Mouse (Mus musculus) gonadal fat pad, adult 2 months (tissue): ENCODE results near the gene Scgb1b10. TPM values are rescaled to one million over a fixed set of nuclear protein-coding genes. Genes with fewer than 3 reads are reported as not detected.
"Not testable (repeated sequence)": the region's sequence is repeated elsewhere in the genome, so short reads cannot be mapped to it uniquely, and the experiment has no call there.

Source experiments
- DNase-seq: peaks from one replicate; pipeline ENCODE4 v3.0.0-alpha.2; 2012; ENCODE audit warnings: low read depth
- polyA plus RNA-seq: library from polyadenylated mRNA; depleted of rRNA; stranded (reverse); fragments of >200 nt; gene quantifications from 2 replicates; pipeline ENCODE4 v1.2.3, GENCODE M21; 2012; rRNA removed

Scgb1b10 gene
- not detected in 2 replicates for polyA plus RNA-seq

DNA sequence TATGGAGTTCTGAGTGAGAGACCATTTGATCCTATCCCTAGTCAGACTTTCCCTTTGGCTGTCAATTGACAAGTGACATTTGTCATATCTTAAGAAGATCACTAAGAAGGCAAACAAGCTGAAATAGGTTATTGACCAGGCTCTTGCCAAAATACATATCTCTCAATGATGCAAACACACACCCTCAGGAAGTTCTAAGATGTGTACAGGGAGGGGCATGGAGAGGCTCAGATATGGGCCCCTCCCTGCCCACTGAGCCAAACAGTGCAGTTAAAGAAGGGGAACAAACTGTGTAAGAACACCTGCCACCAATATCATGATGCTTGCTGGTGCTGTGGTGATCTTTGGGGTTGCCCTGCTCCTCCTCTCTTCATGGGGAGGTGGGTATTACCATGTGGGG is at the start of gene Scgb1b10:
TSS of gene Scgb1b10 (plus strand) at position 301 of the 400 bp plus-strand sequence.
- DNase-seq: not testable (repeated sequence)

Other genes starting within 250 kb of the Scgb1b10 start
- not detected in 2 replicates for gene Scgb2b11, start 110.3 kb downstream of the Scgb1b10 start, polyA plus RNA-seq
- gene Scgb1b11, start 122.0 kb downstream of the Scgb1b10 start, polyA plus RNA-seq: not detected in 2 replicates
- gene Scgb2b12, start 226.4 kb downstream of the Scgb1b10 start, polyA plus RNA-seq: not detected in 2 replicates
- gene Scgb1b12, start 233.3 kb downstream of the Scgb1b10 start, polyA plus RNA-seq: not detected in 2 replicates